Mouse (Mus musculus) embryonic fibroblast, embryonic 13.5 days (primary cell): ENCODE results near the gene Nts. TPM values are rescaled to one million over a fixed set of nuclear protein-coding genes. Genes with fewer than 3 reads are reported as not detected.
"Not testable (repeated sequence)": the region's sequence is repeated elsewhere in the genome, so short reads cannot be mapped to it uniquely, and the experiment has no call there.

ENCODE experiments used
- H3K27ac ChIP-seq: 2 replicates; pipeline ENCODE4 v1.5.1; 2012; ENCODE audit warnings: low read length, control low read depth, inconsistent platforms; ENCODE audit not compliant: insufficient read depth
- H3K4me1 ChIP-seq: 2 replicates; pipeline ENCODE4 v1.6.1; 2011; ENCODE audit warnings: low read length; ENCODE audit not compliant: control insufficient read depth, insufficient read depth
- H3K4me3 ChIP-seq: 2 replicates; pipeline ENCODE4 v1.5.1; 2011; ENCODE audit warnings: mild to moderate bottlenecking, control low read depth, low read length; ENCODE audit not compliant: insufficient read depth
- CTCF ChIP-seq: IDR thresholded peaks from 2 replicates; pipeline ENCODE4 v1.5.1; 2011; ENCODE audit warnings: mild to moderate bottlenecking, control low read depth, low read length, moderate library complexity, borderline replicate concordance; ENCODE audit not compliant: insufficient read depth
- POLR2A ChIP-seq: IDR thresholded peaks from 2 replicates; pipeline ENCODE4 v1.6.1; 2011; ENCODE audit warnings: low read depth, mild to moderate bottlenecking, control low read depth, low read length, moderate library complexity
- polyA plus RNA-seq: library from polyadenylated mRNA; stranded (reverse); fragments of >200 nt; gene quantifications from 2 replicates; pipeline ENCODE4 v1.2.4, GENCODE M21; 2011; ENCODE audit warnings: low read depth; ENCODE audit not compliant: missing spikeins, insufficient read length

The Nts gene
- polyA plus RNA-seq, 1 experiment: not detected

DNA sequence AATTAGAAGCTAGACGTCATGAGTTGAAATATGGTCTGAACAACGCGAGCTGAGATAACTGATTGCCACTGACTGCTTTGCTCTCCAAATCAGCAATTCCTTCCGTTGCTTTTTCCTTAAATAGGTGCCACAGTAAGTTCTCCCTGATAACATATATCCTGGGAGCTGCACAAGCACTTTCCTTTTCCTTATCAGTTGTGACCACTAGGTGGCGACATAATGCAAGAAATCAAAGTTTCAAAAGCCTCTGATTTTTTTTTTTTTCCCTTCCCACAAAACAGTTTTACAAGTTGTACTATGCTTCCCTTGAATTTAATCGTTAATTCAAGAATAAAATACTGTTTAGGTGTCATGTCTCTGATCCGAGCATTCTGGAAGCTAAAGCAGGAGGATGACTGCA, 40.8 kb downstream of the Nts start:
- Histone ChIP-seq H3K27ac (no peak overlapping the region), H3K4me1 (no peaks in the 10 kb centered on the region), H3K4me3 (no peak overlapping the region)
- no peak for TF ChIP-seq POLR2A
- TF ChIP-seq CTCF: no peak

- TF ChIP-seq POLR2A: no peak
- TF ChIP-seq CTCF: no peak
- Histone ChIP-seq H3K4me3 (no peak overlapping the region), H3K4me1 (no peaks in the 10 kb centered on the region), H3K27ac (no peak overlapping the region)
Observed at GRCm38 (mm10) chr10:102444912-102445556, 45.3 kb downstream of the Nts start.

DNA sequence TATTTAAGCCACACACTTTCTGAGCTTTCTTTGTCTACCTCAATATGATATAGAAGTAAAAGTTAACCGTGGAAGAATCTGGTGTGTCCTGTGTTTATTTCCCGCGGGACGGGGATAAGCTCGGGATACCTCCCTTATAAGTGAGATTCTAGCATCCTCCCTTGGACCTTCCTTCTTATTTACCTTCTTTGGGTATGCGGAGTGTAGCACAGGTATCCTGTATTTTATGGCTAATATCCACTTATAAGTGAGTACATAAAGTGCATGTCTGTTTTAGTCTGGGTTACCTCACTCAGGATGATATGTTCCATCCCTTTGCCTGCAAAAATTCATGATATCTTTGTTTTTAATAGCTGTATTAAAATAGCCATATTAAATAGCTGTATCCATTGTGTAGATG, 54.8 kb downstream of the Nts start:
- H3K27ac ChIP-seq, H3K4me1 ChIP-seq, H3K4me3 ChIP-seq: not testable (repeated sequence)

DNA sequence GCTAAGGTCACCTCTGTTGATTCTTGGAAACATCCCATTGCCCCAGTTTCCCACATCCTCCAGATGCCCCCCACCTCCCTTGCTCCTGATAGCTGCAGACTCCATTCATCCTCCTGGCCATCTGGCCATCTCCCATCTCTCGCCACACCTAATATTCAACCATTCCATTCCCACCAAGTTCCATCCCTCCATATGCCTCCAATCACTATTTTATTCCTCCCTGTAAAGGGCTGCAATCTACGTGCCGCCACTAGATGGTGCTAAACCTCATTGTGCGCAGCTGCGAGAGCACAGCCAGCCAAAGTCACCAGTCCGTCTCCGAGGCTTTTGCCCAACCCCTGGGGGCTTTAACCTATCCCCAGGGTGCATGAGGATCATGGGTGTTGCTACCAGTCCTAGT, 55.2 kb downstream of the Nts start:
- not testable (repeated sequence) for H3K4me3 ChIP-seq, H3K4me1 ChIP-seq, H3K27ac ChIP-seq

Other genes starting within 250 kb of the Nts start
- gene Rassf9, start 21.7 kb upstream of the Nts start, polyA plus RNA-seq: 0.63 and 1.1 TPM in 2 replicates